Mouse (Mus musculus) testis, adult 2 months (tissue): ENCODE data around the gene Klf1. TPM values are rescaled to one million over a fixed set of nuclear protein-coding genes. Genes with fewer than 3 reads are reported as not detected.
"Not testable (repeated sequence)": the region's sequence is repeated elsewhere in the genome, so short reads cannot be mapped to it uniquely, and the experiment has no call there.

ENCODE experiments used
- H3K27ac ChIP-seq: fragments of 200-500 bp; 2 replicates; pipeline ENCODE4 v1.5.1; 2012; ENCODE audit warnings: low read depth, low read length; ENCODE audit not compliant: control insufficient read depth, insufficient read depth
- H3K27me3 ChIP-seq: fragments of 200-500 bp; 2 replicates; pipeline ENCODE4 v1.6.1; 2012; ENCODE audit warnings: mild to moderate bottlenecking, low read length, moderate library complexity; ENCODE audit not compliant: control insufficient read depth, insufficient read depth
- H3K36me3 ChIP-seq: fragments of 200-500 bp; 2 replicates; pipeline ENCODE4 v1.6.1; 2012; ENCODE audit warnings: mild to moderate bottlenecking, low read length; ENCODE audit not compliant: control insufficient read depth, insufficient read depth
- H3K4me1 ChIP-seq: fragments of 200-500 bp; 2 replicates; pipeline ENCODE4 v1.6.1; 2012; ENCODE audit warnings: low read length; ENCODE audit not compliant: control insufficient read depth, insufficient read depth
- H3K4me3 ChIP-seq: fragments of 200-500 bp; 2 replicates; pipeline ENCODE4 v1.5.1; 2012; ENCODE audit warnings: low read depth, mild to moderate bottlenecking, low read length, moderate library complexity, mixed read lengths; ENCODE audit not compliant: control insufficient read depth
- CTCF ChIP-seq: fragments of 200-500 bp; IDR thresholded peaks from 2 replicates; pipeline ENCODE4 v1.5.1; 2012; ENCODE audit warnings: low read depth, mild to moderate bottlenecking, inconsistent platforms, low read length, moderate library complexity; ENCODE audit not compliant: control insufficient read depth, insufficient read depth, insufficient replicate concordance
- POLR2A ChIP-seq: fragments of 200-500 bp; IDR thresholded peaks from 2 replicates; pipeline ENCODE4 v1.6.1; 2012; ENCODE audit warnings: low read depth, mild to moderate bottlenecking, inconsistent platforms, low read length, moderate library complexity; ENCODE audit not compliant: control insufficient read depth
- polyA plus RNA-seq: library from polyadenylated mRNA; depleted of rRNA; stranded (reverse); fragments of >200 nt; gene quantifications from 2 replicates; pipeline ENCODE4 v1.2.3, GENCODE M21; 2012

The Klf1 gene
- polyA plus RNA-seq, 1 experiment = 0.36 TPM

DNA sequence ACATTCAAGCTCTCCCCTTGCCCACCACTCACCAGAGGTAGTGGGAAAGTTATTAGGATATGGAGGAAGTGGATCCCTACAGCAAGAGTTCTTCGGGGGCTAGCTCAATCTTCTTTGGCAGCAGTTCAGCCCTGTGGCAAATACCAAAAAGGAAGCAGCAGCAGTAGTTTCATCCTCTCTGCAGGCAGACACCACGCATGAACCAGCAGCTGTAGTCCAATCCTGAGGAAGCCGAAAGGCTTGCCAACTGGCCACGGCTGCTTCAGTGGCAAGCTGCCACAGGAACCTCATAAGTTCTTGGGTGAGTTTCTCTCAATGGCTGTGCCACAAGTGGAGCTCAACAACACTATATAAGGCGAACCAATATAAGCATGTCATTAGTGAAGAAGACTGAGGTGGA is 5.8 kb upstream of the Klf1 start:
- Histone ChIP-seq H3K4me1 (peaks cover 11% of the 10 kb centered on the region), H3K27ac (no peak overlapping the region), H3K36me3 (no peaks in the 10 kb centered on the region), H3K4me3 (no peak overlapping the region), H3K27me3 (no peaks in the 10 kb centered on the region)
- TF ChIP-seq POLR2A (no peak), CTCF (no peak)

DNA sequence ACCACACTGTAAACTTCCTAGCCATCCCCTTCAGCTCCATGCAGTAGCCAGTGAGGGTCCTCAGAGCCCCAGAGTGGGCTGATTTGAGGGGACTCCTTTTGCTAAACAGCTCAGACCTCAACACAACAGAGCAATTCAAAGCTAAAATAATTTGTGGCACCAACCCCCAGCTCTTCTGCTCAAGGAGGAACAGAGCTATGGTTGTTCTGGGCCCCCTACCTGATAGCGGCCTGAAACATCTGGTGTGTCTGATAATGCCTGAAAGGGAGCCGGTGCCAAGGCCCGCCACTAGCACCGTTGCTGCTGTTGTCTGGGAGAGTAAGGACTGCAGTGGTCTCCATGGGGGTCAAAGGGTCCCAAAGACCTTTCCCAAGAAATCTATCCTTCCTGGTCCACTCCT is 657 bp upstream of the Klf1 start:
- no peaks in the 10 kb centered on the region; the same call in 1 of the 2 replicates for H3K27me3 ChIP-seq
- peaks cover 22% of the 10 kb centered on the region for H3K4me1 ChIP-seq
- TF ChIP-seq POLR2A (no peak), CTCF (no peak)
- H3K36me3 ChIP-seq = no peaks in the 10 kb centered on the region
- no peak overlapping the region for H3K4me3 ChIP-seq
- no peak overlapping the region for H3K27ac ChIP-seq

DNA sequence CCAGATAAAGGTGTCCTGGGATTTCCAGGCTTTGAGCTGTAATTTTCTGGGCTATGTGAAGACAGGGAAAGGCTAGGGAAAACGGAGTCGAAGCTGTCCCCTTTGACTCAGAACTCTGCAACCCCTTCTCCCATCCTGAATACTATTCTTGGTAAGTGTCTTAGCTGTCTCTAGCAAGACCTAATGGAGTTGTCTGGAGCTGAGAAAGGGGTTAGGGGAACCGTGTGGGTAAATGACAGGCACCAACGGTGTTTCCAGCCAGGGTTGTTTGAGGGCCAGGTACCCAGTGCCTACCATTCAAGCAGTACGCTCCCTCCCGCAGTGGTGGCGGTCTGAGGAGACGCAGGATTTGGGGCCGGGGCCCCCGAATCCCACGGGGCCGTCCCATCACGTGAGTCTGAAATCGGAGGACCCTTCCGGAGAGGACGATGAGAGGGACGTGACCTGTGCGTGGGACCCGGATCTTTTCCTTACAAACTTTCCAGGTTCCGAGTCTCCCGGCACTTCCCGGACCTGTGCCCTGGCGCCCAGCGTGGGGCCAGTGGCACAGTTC is 715 bp downstream of the Klf1 start:
- H3K36me3 ChIP-seq = no peaks in the 10 kb centered on the region
- H3K27ac ChIP-seq = no peak overlapping the region
- H3K4me3 ChIP-seq = peak overlapping the region; percentile 92
- H3K27me3 ChIP-seq = no peaks in the 10 kb centered on the region; the same call in 1 of the 2 replicates
- H3K4me1 ChIP-seq = peaks cover 22% of the 10 kb centered on the region
- TF ChIP-seq CTCF (no peak), POLR2A (no peak)

DNA sequence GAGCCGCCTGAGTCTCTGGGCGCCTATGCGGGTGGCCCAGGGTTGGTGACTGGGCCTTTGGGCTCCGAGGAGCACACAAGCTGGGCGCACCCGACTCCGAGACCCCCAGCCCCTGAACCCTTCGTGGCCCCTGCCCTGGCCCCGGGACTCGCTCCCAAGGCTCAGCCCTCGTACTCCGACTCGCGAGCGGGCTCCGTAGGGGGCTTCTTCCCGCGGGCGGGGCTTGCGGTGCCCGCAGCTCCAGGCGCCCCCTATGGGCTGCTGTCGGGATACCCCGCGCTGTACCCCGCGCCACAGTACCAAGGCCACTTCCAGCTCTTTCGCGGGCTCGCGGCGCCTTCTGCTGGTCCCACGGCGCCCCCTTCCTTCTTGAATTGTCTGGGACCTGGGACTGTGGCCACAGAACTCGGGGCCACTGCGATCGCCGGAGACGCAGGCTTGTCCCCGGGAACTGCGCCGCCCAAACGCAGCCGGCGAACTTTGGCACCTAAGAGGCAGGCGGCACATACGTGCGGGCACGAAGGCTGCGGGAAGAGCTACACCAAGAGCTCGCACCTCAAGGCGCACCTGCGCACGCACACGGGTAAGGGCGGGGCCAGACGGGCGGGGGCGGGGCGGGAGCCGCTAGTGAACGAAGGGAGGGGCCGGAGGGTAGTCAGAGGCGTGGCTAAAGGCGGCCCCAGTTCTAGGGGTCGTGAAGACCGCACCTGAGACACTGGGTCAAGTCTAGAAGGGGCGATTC is 1.4 kb downstream of the Klf1 start:
- Histone ChIP-seq H3K4me1 (peaks cover 22% of the 10 kb centered on the region), H3K36me3 (no peaks in the 10 kb centered on the region), H3K4me3 (peak overlapping the region; percentile 92), H3K27ac (no peak overlapping the region), H3K27me3 (no peaks in the 10 kb centered on the region; the same call in 1 of the 2 replicates)
- TF ChIP-seq POLR2A = no peak
- peak; percentile 68 for TF ChIP-seq CTCF

DNA sequence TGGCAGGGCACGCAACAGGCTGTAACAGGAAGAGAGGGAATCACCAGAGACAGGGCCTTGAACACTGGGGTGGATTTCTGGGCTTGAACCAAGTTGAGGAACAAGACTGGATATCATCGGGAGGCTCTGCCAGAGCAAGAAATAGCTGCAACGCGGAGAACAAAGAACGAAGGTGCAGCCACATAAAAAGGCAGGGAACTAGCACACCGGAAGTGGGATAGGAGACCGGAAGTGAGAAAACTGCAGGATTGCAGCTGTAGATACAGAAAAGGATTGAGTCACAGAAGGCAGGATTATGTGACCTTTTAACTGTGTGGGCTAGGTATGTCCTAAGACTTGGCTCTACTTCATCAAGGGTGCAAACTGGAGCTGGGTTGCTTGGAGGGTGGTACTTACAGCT is 2.6 kb downstream of the Klf1 start:
- Histone ChIP-seq H3K27me3 (no peaks in the 10 kb centered on the region; the same call in 1 of the 2 replicates), H3K27ac (no peak overlapping the region), H3K4me3 (peak overlapping the region; percentile 28), H3K36me3 (no peaks in the 10 kb centered on the region), H3K4me1 (peaks cover 31% of the 10 kb centered on the region)
- TF ChIP-seq POLR2A = no peak
- TF ChIP-seq CTCF = no peak

DNA sequence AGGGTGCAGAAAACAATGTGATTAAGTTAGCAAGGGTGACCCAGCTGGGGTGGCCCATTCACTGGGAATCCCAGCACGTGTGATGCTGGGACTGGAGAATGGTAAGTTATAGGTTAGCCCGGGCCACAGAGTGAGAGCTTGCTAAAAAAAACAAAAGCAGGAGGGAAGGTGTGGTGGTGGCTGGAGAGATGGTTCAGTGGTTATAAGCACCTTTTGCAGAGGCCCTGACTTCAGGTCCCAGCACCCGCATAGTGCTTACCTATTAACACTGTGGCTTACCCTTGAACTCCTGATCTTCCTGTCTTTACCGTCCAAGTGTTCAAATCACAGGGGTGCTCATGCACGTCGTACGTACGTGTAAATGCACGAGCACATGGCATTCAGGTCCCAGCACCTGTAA is 5.3 kb downstream of the Klf1 start:
- H3K4me1 ChIP-seq = peaks cover 31% of the 10 kb centered on the region
- H3K36me3 ChIP-seq = no peaks in the 10 kb centered on the region
- no peak overlapping the region for H3K27ac ChIP-seq
- no peaks in the 10 kb centered on the region; the same call in 1 of the 2 replicates for H3K27me3 ChIP-seq
- TF ChIP-seq POLR2A (no peak), CTCF (no peak)
- no peak overlapping the region for H3K4me3 ChIP-seq

DNA sequence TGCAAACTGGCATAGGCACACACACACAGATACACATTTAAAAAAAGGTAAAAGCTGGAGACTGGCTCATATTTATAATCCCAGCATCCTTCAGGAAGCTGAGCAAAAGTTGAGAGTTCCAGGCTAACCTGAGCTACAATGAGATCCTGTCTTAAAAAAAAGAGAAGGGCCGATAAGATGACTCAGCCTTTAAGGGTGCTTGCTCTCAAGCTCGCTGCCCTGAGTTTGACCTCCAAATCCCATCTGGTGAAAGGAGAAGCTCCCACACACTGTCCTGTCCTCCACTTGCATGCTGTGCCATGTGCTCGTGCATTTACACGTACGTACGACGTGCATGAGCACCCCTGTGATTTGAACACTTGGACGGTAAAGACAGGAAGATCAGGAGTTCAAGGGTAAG is 5.8 kb downstream of the Klf1 start:
- Histone ChIP-seq H3K27ac (no peak overlapping the region), H3K36me3 (no peaks in the 10 kb centered on the region), H3K4me3 (no peak overlapping the region), H3K4me1 (peaks cover 34% of the 10 kb centered on the region), H3K27me3 (no peaks in the 10 kb centered on the region; the same call in 1 of the 2 replicates)
- TF ChIP-seq POLR2A (no peak), CTCF (no peak)

DNA sequence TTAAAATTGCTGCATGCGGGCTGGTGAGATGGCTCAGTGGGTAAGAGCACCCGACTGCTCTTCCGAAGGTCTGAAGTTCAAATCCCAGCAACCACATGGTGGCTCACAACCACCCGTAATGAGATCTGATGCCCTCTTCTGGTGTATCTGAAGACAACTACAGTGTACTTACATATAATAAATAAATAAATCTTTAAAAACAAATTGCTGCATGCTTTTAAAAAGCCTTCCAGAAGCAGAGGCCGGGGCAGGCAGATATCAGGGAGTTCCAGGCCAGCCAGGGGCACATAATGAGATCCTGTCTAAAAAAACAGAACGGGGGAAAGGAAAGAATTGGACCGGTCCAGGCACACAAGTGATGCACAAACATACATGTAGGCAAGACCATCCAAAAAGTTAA is 6.3 kb downstream of the Klf1 start:
- H3K4me1 ChIP-seq = peaks cover 34% of the 10 kb centered on the region
- H3K27me3 ChIP-seq, H3K27ac ChIP-seq, H3K4me3 ChIP-seq, H3K36me3 ChIP-seq: not testable (repeated sequence)
